Mouse (Mus musculus) spleen, adult 2 months (tissue): Measurements from ENCODE around the gene 4933414I15Rik. TPM values are rescaled to one million over a fixed set of nuclear protein-coding genes. Genes with fewer than 3 reads are reported as not detected.

Source experiments
- DNase-seq, 2 experiments: peaks; one replicate each; pipeline versions ENCODE4 v3.0.0 to v3.0.0-alpha.2; 2012 to 2021; ENCODE audit warnings: low spot score in 2 of 2, low read depth in 1 of 2
- H3K27ac ChIP-seq: fragments of 200-500 bp; 2 replicates; pipeline ENCODE4 v1.5.1; 2012; ENCODE audit warnings: low read length, inconsistent platforms; ENCODE audit not compliant: insufficient read depth
- H3K27me3 ChIP-seq: fragments of 200-500 bp; 2 replicates; pipeline ENCODE4 v1.6.1; 2012; ENCODE audit warnings: mild to moderate bottlenecking, moderate library complexity, low read length, inconsistent platforms; ENCODE audit not compliant: control insufficient read depth, insufficient read depth
- H3K36me3 ChIP-seq: fragments of 200-500 bp; 2 replicates; pipeline ENCODE4 v1.6.1; 2012; ENCODE audit warnings: mild to moderate bottlenecking, low read length, inconsistent platforms; ENCODE audit not compliant: control insufficient read depth, insufficient read depth
- H3K4me1 ChIP-seq: fragments of 200-500 bp; 2 replicates; pipeline ENCODE4 v1.6.1; 2011; ENCODE audit warnings: inconsistent platforms; ENCODE audit not compliant: control insufficient read depth, insufficient read depth, insufficient read length
- H3K4me3 ChIP-seq: fragments of 200-500 bp; 2 replicates; pipeline ENCODE4 v1.5.1; 2011; ENCODE audit warnings: mild to moderate bottlenecking, inconsistent platforms; ENCODE audit not compliant: insufficient read depth, insufficient read length; ENCODE audit errors: extremely low read depth
- CTCF ChIP-seq: fragments of 200-500 bp; IDR thresholded peaks from 2 replicates; pipeline ENCODE4 v1.5.1; 2011; ENCODE audit warnings: mild to moderate bottlenecking, inconsistent platforms; ENCODE audit not compliant: insufficient read depth, insufficient read length, insufficient replicate concordance; ENCODE audit errors: extremely low read depth
- POLR2A ChIP-seq: fragments of 200-500 bp; IDR thresholded peaks from 2 replicates; pipeline ENCODE4 v1.6.1; 2011; ENCODE audit warnings: low read depth, low read length, inconsistent platforms
- WGBS: fragments of 180-500 bp; shearing (Covaris S2); methylation state at CpG from one replicate; pipeline ENCODE4 v1.1.7; 2018; 5-methylcytosine and 5-hydroxymethylcytosine counted together
- polyA plus RNA-seq: library from polyadenylated mRNA; depleted of rRNA; stranded (reverse); fragments of >200 nt; gene quantifications from 2 replicates; pipeline ENCODE4 v1.2.3, GENCODE M21; 2012; rRNA removed

4933414I15Rik gene
- polyA plus RNA-seq, 1 experiment = not detected

- H3K27me3 ChIP-seq = no peaks in the 10 kb centered on the region
- H3K4me3 ChIP-seq = peak overlapping the region; percentile 65
- TF ChIP-seq CTCF = no peak
- no peak for TF ChIP-seq POLR2A
- no peak overlapping the region for H3K27ac ChIP-seq
- 15% methylated on average over 14 of the region's 14 CpGs for WGBS
- no peaks in the 10 kb centered on the region for H3K36me3 ChIP-seq
- 0 out of 2 replicates have a peak, but pooled peaks cover 3% of the 10 kb centered on the region for H3K4me1 ChIP-seq
- DNase-seq = no peak
Measured at GRCm38 (mm10) chr11:50930469-50931014, 13.0 kb downstream of the 4933414I15Rik start.

- WGBS = under 1% methylated on average over 47 of the region's 47 CpGs
- Histone ChIP-seq H3K4me3 (peak within 1 kb of the TSS; percentile 79), H3K4me1 (no peaks in the 10 kb centered on the region), H3K36me3 (no peaks in the 10 kb centered on the region), H3K27me3 (no peaks in the 10 kb centered on the region), H3K27ac (no peak within 1 kb of the TSS)
- peak; percentile 70 to 86 for DNase-seq
- TF ChIP-seq POLR2A = no peak
- TF ChIP-seq CTCF = 0 out of 2 replicates have a peak, but pooled peaks have one; percentile 44
Measured at GRCm38 (mm10) chr11:50915671-50916320, 27.8 kb downstream of the 4933414I15Rik start, which contains the start of gene Zfp2. Zfp2 (minus strand) TSS chr11:50916165.

GRCm38 (mm10) chr11:50914461-50914860 lies 29.1 kb downstream of the 4933414I15Rik start:
- H3K36me3 ChIP-seq = no peaks in the 10 kb centered on the region
- TF ChIP-seq CTCF = no peak
- no peak for TF ChIP-seq POLR2A

GRCm38 (mm10) chr11:50913301-50913700 lies 30.3 kb downstream of the 4933414I15Rik start:
- Histone ChIP-seq H3K4me3 (no peak overlapping the region), H3K27me3 (no peaks in the 10 kb centered on the region), H3K4me1 (no peaks in the 10 kb centered on the region), H3K27ac (no peak overlapping the region), H3K36me3 (peaks cover 2% of the 10 kb centered on the region; the same call in 1 of the 2 replicates)
- TF ChIP-seq CTCF (no peak), POLR2A (no peak)
- DNase-seq = no peak
- WGBS = 89% methylated on average over 1 of the region's 1 CpGs

More at GRCm38 (mm10) chr11:50914461-50914860, 29.1 kb downstream of the 4933414I15Rik start:
- Histone ChIP-seq H3K27me3 (no peaks in the 10 kb centered on the region), H3K4me1 (no peaks in the 10 kb centered on the region), H3K27ac (no peak overlapping the region), H3K4me3 (no peak overlapping the region)
- no peak for DNase-seq
- 91% methylated on average over 3 of the region's 3 CpGs for WGBS

- Histone ChIP-seq H3K36me3 (peaks cover 9% of the 10 kb centered on the region; the same call in 1 of the 2 replicates), H3K4me3 (no peak overlapping the region), H3K27me3 (no peaks in the 10 kb centered on the region), H3K27ac (no peak overlapping the region), H3K4me1 (no peaks in the 10 kb centered on the region)
- TF ChIP-seq POLR2A = no peak
- no peak for TF ChIP-seq CTCF
- no peak for DNase-seq
- 92% methylated on average over 5 of the region's 5 CpGs for WGBS
Measured at GRCm38 (mm10) chr11:50908136-50908535, 35.4 kb downstream of the 4933414I15Rik start.

- no peak for TF ChIP-seq CTCF
- no peak for TF ChIP-seq POLR2A
- Histone ChIP-seq H3K36me3 (no peaks in the 10 kb centered on the region; the same call in 1 of the 2 replicates), H3K4me3 (no peak overlapping the region), H3K27me3 (no peaks in the 10 kb centered on the region), H3K4me1 (no peaks in the 10 kb centered on the region), H3K27ac (no peak overlapping the region)
- WGBS = 72% methylated on average over 1 of the region's 1 CpGs
- DNase-seq = no peak
Measured at GRCm38 (mm10) chr11:50897359-50897758, 46.2 kb downstream of the 4933414I15Rik start.

- 38% methylated on average over 2 of the region's 2 CpGs for WGBS
- H3K4me3 ChIP-seq = no peak overlapping the region
- no peaks in the 10 kb centered on the region for H3K36me3 ChIP-seq
- no peak for DNase-seq
- no peak overlapping the region for H3K27ac ChIP-seq
- no peaks in the 10 kb centered on the region for H3K4me1 ChIP-seq
- no peak for TF ChIP-seq CTCF
- TF ChIP-seq POLR2A = no peak
- H3K27me3 ChIP-seq = no peaks in the 10 kb centered on the region
Measured at GRCm38 (mm10) chr11:50892441-50892840, 51.1 kb downstream of the 4933414I15Rik start.

Other genes starting within 250 kb of the 4933414I15Rik start
- gene Zfp354c, start 116.0 kb downstream of the 4933414I15Rik start, polyA plus RNA-seq = 0.76 and 1.2 TPM in 2 replicates
- 0.08 TPM in 1 of 2 replicates, not detected in the other for gene Zfp879, start 102.2 kb downstream of the 4933414I15Rik start, polyA plus RNA-seq
- 1.9 and 2.2 TPM in 2 replicates for gene Grm6, start 93.1 kb downstream of the 4933414I15Rik start, polyA plus RNA-seq
- gene Zfp454, start 56.1 kb downstream of the 4933414I15Rik start, polyA plus RNA-seq = 0.06 TPM in 1 of 2 replicates, not detected in the other
- 0.28 and 0.29 TPM in 2 replicates for gene Zfp2, start 27.6 kb downstream of the 4933414I15Rik start, polyA plus RNA-seq
- not detected in 2 replicates for gene Zfp354b, start 12.1 kb downstream of the 4933414I15Rik start, polyA plus RNA-seq
- not detected in 2 replicates for gene Prop1, start 10.0 kb upstream of the 4933414I15Rik start, polyA plus RNA-seq
- not detected in 2 replicates for gene Olfr1378, start 22.8 kb upstream of the 4933414I15Rik start, polyA plus RNA-seq
- not detected in 2 replicates for gene Olfr1377, start 38.2 kb upstream of the 4933414I15Rik start, polyA plus RNA-seq
- gene Olfr51, start 59.8 kb upstream of the 4933414I15Rik start, polyA plus RNA-seq = not detected in 2 replicates
- gene Olfr54, start 70.5 kb upstream of the 4933414I15Rik start, polyA plus RNA-seq = not detected in 2 replicates
- not detected in 2 replicates for gene Olfr1375, start 104.3 kb upstream of the 4933414I15Rik start, polyA plus RNA-seq
- gene Zfp354a, start 115.5 kb upstream of the 4933414I15Rik start, polyA plus RNA-seq = 0.34 and 0.36 TPM in 2 replicates